Mouse (Mus musculus): ENCODE measurements around the gene Dvl3. TPM values are rescaled to one million over a fixed set of nuclear protein-coding genes. Genes with fewer than 3 reads are reported as not detected.
"Not testable (repeated sequence)": the region's sequence is repeated elsewhere in the genome, so short reads cannot be mapped to it uniquely, and the experiment has no call there.

Gene Dvl3
- polyA plus RNA-seq (2016; fragmentation: Nextera tagmentation; extraction: Ambion mirVana) = 32.6 and 51.1 TPM in 2 replicates

DNA sequence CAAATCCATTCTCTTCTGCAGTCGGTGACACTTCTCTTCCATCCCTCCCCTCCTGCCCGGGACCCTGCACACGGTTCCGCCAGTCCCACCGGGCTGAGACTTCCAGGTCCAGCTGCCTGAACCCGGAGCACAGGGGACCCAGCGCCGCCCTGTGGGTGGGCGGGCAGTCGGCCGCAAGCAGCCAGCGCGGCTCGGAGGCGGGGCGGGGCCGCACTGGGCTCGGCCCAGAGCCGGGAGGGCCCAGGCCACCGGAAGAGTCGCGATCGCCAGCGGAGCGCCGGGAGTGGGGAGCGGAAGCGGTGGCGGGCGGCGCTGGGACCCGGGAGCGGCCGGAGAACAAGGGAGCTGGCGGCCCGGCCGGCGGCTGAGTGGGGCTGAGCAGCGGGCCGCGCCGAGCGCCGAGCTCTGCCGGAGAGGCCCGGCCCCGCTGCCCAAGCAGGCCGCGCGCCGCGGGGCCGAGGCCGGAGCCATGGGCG lies at the start of gene Dvl3:
Gene Dvl3, plus strand, starts transcription at position 257 of the 476 bp plus-strand sequence.
- Histone ChIP-seq H3K27ac (peak within 1 kb of the TSS; percentile 98), H3K9me3 (no peaks in the 10 kb centered on the region), H3K36me3 (peaks cover 28% of the 10 kb centered on the region), H3K4me1 (replicated peaks) (peaks cover 31% of the 10 kb centered on the region), H3K27me3 (ENCODE audit: insufficient read depth, poor library complexity, severe bottlenecking) (no peaks in the 10 kb centered on the region), H3K4me3 (peak within 1 kb of the TSS; percentile 97)
- DNase-seq (ENCODE audit: low spot score) = peak; percentile 90
- WGBS = under 1% methylated on average over 55 of the region's 55 CpGs

DNA sequence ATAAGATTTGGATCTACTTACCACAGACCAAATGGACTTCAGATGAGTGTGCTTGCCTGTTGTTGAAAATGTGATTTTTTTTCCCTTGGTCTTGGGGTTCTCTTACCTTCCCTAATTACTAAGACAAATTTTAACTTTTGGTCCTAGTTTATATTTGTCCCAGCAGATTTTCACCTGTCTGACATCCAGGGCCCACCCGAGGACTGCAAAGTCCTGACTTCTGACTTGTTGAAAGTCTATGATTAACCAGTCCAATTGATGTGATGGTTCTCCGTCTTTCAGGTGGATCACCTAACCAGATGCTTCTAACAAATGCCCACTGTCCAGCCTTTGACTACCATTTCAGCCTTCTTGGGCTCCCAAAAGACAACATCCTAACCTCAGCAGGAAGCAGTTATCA lies 45.8 kb upstream of the Dvl3 start:
- DNase-seq (ENCODE audit: low spot score) = no peak
- 83% methylated on average over 2 of the region's 2 CpGs for WGBS

DNA sequence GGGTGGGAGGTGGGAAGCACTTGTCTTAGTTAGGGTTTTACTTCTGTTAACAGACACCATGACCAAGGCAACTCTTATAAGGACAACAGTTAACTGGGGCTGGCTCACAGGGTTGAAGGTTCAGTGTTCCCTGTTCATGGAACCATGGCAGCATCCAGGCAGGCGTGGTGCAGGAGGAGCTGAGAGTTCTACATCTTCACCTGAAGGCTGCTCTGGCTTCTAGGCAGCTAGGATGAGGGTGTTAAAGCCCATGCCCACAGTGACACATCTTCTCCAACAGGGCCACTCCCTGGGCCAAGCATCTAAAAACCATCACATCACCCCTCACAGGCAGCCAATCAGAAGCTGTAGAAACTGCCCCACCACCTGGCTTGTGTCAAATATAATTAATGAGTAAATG lies 45.1 kb upstream of the Dvl3 start:
- Histone ChIP-seq H3K27ac (no peak overlapping the region), H3K9me3 (no peaks in the 10 kb centered on the region; the same call in 1 of the 2 replicates), H3K36me3 (no peaks in the 10 kb centered on the region), H3K27me3 (ENCODE audit: insufficient read depth, poor library complexity, severe bottlenecking) (no peaks in the 10 kb centered on the region), H3K4me3 (no peak overlapping the region), H3K4me1 (replicated peaks) (no peaks in the 10 kb centered on the region)
- DNase-seq (ENCODE audit: low spot score) = no peak
- 84% methylated on average over 1 of the region's 1 CpGs for WGBS

More for the DNA sequence above, 45.8 kb upstream of the Dvl3 start:
- no peak overlapping the region for H3K4me3 ChIP-seq
- no peaks in the 10 kb centered on the region for H3K4me1 ChIP-seq (replicated peaks)
- no peaks in the 10 kb centered on the region for H3K36me3 ChIP-seq
- H3K9me3 ChIP-seq = no peaks in the 10 kb centered on the region; the same call in 1 of the 2 replicates
- no peaks in the 10 kb centered on the region for H3K27me3 ChIP-seq (ENCODE audit: insufficient read depth, poor library complexity, severe bottlenecking)
- no peak overlapping the region for H3K27ac ChIP-seq

DNA sequence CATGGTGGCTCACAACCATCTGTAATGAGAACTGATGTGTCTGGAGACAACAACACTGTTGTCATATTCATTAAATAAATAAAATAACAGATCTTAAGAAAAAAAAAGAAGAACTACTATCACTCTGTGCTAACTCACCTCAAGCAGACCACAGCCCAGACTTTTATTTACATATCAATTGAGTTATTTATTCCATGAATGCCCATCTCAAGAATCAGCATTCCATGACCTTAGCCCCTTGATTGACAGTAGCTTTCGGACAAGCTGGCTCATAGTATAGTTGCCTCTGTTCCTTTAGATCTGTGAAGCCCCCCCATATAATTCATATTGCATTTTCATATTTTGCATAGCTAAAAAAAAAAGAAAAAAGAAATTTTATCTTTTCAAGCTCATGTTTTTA lies 43.0 kb upstream of the Dvl3 start:
- 73% methylated on average over 1 of the region's 1 CpGs for WGBS
- DNase-seq (ENCODE audit: low spot score) = no peak

DNA sequence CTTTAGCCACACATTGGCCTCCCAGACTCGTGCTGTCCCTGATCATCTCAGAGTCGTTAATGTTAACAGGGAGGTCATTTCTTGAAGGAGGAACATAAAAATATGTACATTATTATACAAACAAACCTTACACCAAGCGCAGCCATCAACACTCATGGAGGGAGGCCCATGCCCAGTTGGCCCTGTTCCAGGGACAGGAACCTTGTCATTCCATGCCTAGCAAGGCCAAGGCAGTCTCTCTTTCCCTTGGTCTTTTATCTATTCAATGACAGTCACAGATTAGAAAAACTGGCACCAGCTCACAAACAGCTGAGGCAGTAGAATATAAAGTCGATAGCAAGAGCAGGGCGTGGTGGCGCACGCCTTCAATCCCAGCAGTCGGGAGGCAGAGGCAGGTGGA lies 42.6 kb upstream of the Dvl3 start:
- H3K4me1 ChIP-seq (replicated peaks) = 0 out of 2 replicates have a peak, but pooled peaks cover 6% of the 10 kb centered on the region
- 96% methylated on average over 8 of the region's 8 CpGs for WGBS
- no peak for DNase-seq (ENCODE audit: low spot score)
- H3K9me3 ChIP-seq = no peaks in the 10 kb centered on the region; the same call in 1 of the 2 replicates
- no peak overlapping the region for H3K4me3 ChIP-seq
- no peaks in the 10 kb centered on the region for H3K27me3 ChIP-seq (ENCODE audit: insufficient read depth, poor library complexity, severe bottlenecking)
- H3K36me3 ChIP-seq = no peaks in the 10 kb centered on the region
- no peak overlapping the region for H3K27ac ChIP-seq

More for the DNA sequence above, 43.0 kb upstream of the Dvl3 start:
- Histone ChIP-seq H3K36me3 (no peaks in the 10 kb centered on the region), H3K9me3 (no peaks in the 10 kb centered on the region; the same call in 1 of the 2 replicates), H3K4me3 (no peak overlapping the region), H3K27ac (no peak overlapping the region), H3K27me3 (ENCODE audit: insufficient read depth, poor library complexity, severe bottlenecking) (no peaks in the 10 kb centered on the region), H3K4me1 (replicated peaks) (0 out of 2 replicates have a peak, but pooled peaks cover 6% of the 10 kb centered on the region)

DNA sequence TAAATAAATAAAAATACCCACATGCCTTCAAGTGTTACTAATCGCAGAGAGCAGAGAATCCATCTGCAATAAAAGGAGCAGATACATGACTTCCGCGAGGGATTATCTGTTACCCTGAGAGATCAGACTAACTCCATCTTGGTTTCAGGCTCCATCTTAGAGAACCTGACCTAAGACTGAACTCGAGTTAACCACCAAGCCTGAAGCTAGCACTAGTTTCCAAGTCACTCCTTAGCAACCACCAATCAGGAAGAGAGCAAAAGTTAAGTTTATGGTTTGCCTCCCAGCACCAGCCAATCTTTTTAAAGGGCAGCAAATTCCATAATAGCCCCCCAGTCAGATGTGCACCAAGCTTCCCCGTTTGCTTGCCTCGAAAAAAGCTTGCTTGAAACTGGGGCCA lies 42.0 kb upstream of the Dvl3 start:
- no peaks in the 10 kb centered on the region; the same call in 1 of the 2 replicates for H3K9me3 ChIP-seq
- 0 out of 2 replicates have a peak, but pooled peaks cover 6% of the 10 kb centered on the region for H3K4me1 ChIP-seq (replicated peaks)
- H3K27ac ChIP-seq = no peak overlapping the region
- H3K27me3 ChIP-seq (ENCODE audit: insufficient read depth, poor library complexity, severe bottlenecking) = no peaks in the 10 kb centered on the region
- no peaks in the 10 kb centered on the region for H3K36me3 ChIP-seq
- WGBS = 86% methylated on average over 6 of the region's 6 CpGs
- H3K4me3 ChIP-seq = no peak overlapping the region
- DNase-seq (ENCODE audit: low spot score) = no peak

DNA sequence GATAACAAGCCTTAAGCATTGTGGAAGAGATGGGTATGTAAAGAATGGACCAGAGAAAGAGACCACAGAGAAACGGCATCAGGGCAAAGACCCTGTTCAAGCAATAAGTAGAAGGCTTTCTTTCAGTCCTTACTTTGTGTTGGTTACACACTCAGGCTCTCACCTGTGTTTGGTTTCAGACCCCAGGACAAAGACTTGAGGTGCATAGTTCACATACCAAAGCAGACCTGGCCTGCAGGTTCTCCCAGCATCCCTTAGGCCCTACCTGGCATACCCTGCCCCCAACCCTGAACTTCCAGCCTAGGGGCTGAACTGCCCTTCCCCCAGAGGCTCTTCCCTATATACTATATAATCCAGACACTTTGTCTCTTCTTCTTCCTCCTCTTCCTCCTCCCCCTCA lies 41.4 kb upstream of the Dvl3 start:
- 92% methylated on average over 1 of the region's 1 CpGs for WGBS

DNA sequence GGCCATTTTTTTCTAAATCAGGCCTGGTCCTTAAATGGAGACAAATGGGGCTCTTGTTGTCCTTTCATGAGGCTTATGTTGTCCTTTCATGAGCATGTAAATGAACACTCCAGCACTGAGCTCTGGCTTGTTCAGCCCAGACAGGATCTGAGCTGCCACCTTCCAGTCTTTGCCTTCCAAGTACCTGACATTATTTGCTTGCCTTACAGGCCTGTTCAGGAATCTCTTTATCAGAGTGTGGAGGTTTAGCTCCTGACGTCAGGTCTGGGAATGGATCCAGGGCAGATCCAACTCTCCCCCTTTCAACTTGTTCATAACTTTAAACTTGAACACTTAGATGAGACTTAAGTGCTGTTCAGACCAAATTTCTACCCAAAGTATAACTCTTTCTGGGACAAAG lies 39.9 kb upstream of the Dvl3 start:
- Histone ChIP-seq H3K9me3 (no peaks in the 10 kb centered on the region; the same call in 1 of the 2 replicates), H3K27ac (0 out of 2 replicates have a peak overlapping the region, but pooled peaks have one; percentile 2), H3K4me1 (replicated peaks) (0 out of 2 replicates have a peak, but pooled peaks cover 6% of the 10 kb centered on the region), H3K36me3 (no peaks in the 10 kb centered on the region), H3K4me3 (no peak overlapping the region), H3K27me3 (ENCODE audit: insufficient read depth, poor library complexity, severe bottlenecking) (no peaks in the 10 kb centered on the region)
- 64% methylated on average over 1 of the region's 1 CpGs for WGBS
- no peak for DNase-seq (ENCODE audit: low spot score)

More for the DNA sequence above, 41.4 kb upstream of the Dvl3 start:
- Histone ChIP-seq H3K4me3 (no peak overlapping the region), H3K4me1 (replicated peaks) (0 out of 2 replicates have a peak, but pooled peaks cover 6% of the 10 kb centered on the region), H3K9me3 (no peaks in the 10 kb centered on the region; the same call in 1 of the 2 replicates), H3K27ac (no peak overlapping the region), H3K27me3 (ENCODE audit: insufficient read depth, poor library complexity, severe bottlenecking) (no peaks in the 10 kb centered on the region), H3K36me3 (no peaks in the 10 kb centered on the region)
- DNase-seq (ENCODE audit: low spot score) = no peak

DNA sequence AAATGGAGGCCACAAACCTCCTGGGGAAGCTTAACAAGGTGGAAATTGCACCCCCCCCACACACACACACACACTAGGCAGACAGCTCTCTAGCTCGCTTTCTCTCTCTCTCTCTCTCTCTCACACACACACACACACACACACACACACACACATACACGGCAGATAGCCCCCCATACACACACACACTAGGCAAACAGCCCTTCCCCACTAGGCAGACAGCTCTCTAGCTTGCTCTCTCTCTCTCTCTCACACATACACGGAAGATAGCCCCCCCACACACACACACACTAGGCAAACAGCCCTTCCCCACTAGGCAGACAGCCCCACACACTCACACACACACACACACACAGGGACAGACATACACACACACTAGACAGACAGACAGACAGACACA lies 39.5 kb upstream of the Dvl3 start:
- Histone ChIP-seq H3K9me3 (no peaks in the 10 kb centered on the region), H3K27me3 (ENCODE audit: insufficient read depth, poor library complexity, severe bottlenecking) (no peaks in the 10 kb centered on the region), H3K4me1 (replicated peaks) (0 out of 2 replicates have a peak, but pooled peaks cover 6% of the 10 kb centered on the region), H3K27ac (peak overlapping the region; percentile 2; the same call in 1 of the 2 replicates), H3K4me3 (no peak overlapping the region), H3K36me3 (no peaks in the 10 kb centered on the region)
- 67% methylated on average over 3 of the region's 3 CpGs for WGBS
- DNase-seq (ENCODE audit: low spot score) = no peak

DNA sequence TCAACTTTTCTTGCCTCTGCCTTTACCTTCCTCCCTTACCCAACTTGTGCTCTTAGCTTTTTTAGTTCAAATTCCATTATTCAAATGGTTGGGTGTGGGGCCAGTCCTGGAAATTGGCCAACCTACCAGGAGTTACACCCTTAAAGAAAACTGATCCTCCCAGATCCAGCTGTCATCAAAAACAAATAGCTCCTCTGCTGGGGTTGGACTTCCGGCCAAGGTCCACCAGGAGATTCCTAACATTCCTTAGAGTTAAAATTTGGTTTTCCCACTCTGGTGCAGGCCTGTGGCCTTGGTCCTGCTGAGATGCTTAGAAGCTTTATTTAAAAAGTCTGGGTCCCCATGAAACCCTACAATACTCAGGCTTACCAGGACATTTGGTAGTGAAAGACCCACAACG lies 38.3 kb upstream of the Dvl3 start:
- no peaks in the 10 kb centered on the region for H3K27me3 ChIP-seq (ENCODE audit: insufficient read depth, poor library complexity, severe bottlenecking)
- DNase-seq (ENCODE audit: low spot score) = no peak
- H3K4me3 ChIP-seq = no peak overlapping the region
- H3K36me3 ChIP-seq = no peaks in the 10 kb centered on the region
- WGBS = 68% methylated on average over 2 of the region's 2 CpGs
- H3K9me3 ChIP-seq = no peaks in the 10 kb centered on the region
- H3K4me1 ChIP-seq (replicated peaks) = 0 out of 2 replicates have a peak, but pooled peaks cover 6% of the 10 kb centered on the region
- no peak overlapping the region for H3K27ac ChIP-seq

DNA sequence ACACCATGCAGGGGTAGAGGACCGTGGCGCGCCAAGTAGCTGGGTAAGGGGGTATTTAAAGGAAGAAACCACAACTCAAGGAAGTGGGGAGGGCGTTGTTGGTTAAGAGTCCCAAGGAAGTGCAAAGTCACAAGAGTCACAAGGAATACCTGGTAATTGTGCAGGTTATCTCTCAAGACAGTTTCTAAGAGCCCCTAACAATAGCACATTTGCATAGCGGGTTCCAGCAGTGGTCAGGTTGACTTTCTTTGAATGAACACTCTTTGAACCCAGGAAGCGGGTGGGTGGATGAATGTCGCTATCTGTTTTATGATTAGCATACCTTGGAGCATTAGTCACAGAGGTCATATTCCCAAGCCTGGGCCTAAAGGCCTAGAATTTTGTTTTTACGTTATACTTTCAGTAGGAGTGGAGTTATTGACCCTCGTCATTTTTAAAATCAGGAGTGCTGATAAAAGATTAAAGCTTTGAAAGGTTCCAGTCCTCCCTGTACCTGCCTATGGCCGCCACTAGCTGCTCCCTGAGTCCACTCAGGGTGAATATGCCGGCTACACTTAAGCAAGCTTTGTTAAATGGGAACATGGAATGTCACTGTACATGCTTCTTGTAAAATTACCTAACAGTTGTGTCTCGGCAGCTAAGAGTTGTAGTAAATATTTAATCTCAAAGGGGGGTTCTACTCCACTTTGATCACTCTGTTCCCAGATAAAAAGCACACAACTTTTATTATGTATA lies 37.6 kb upstream of the Dvl3 start:
- H3K36me3 ChIP-seq; DNase-seq (ENCODE audit: low spot score); H3K9me3 ChIP-seq; H3K27ac ChIP-seq; H3K27me3 ChIP-seq (ENCODE audit: insufficient read depth, poor library complexity, severe bottlenecking); H3K4me1 ChIP-seq (replicated peaks); H3K4me3 ChIP-seq: not testable (repeated sequence)
- WGBS = 92% methylated on average over 12 of the region's 12 CpGs

DNA sequence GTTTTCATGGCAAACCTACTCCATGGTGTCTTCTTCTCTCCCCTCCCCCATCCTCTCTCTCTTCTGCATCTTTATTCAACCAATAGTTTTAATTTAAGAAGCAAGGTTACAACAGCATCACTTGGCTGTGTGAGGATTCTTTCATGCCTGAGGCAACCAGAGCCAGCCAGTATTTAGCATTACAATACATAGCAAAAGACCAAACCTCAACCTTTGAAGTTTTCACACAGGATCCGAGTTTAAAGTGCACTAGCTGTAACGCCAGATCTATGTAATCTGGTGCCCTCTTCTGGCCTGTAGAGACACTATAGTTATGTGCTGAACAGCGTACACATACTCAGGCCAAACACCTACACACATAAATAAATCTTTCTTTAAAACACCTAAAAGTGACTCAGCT lies 36.7 kb upstream of the Dvl3 start:
- 29% methylated on average over 3 of the region's 3 CpGs for WGBS
- no peaks in the 10 kb centered on the region for H3K9me3 ChIP-seq
- no peak for DNase-seq (ENCODE audit: low spot score)

DNA sequence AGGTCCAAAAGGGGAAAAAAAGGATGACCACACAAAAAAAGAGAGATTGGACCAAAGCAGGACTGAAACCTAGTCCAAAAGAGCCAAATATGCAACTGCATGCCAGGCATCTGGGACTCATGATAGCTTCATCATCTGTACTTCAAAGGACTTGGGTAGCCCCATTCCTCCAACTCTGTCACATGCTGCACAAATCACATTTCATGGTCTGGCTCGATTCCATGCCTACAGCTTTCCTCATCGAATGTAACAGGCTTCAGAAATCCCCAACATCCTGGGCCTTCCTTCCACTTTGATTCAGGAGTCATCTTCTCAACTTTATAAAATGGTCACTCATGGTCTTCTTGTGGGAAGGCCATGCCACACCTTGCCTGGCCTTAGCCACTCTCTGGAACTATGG lies 35.0 kb upstream of the Dvl3 start:
- Histone ChIP-seq H3K4me1 (replicated peaks) (0 out of 2 replicates have a peak, but pooled peaks cover 6% of the 10 kb centered on the region), H3K9me3 (no peaks in the 10 kb centered on the region)
- WGBS = 73% methylated on average over 2 of the region's 2 CpGs

More for the DNA sequence above, 36.7 kb upstream of the Dvl3 start:
- no peaks in the 10 kb centered on the region for H3K27me3 ChIP-seq (ENCODE audit: insufficient read depth, poor library complexity, severe bottlenecking)
- no peak overlapping the region for H3K4me3 ChIP-seq
- H3K36me3 ChIP-seq = no peaks in the 10 kb centered on the region
- 0 out of 2 replicates have a peak, but pooled peaks cover 6% of the 10 kb centered on the region for H3K4me1 ChIP-seq (replicated peaks)
- H3K27ac ChIP-seq = no peak overlapping the region

More for the DNA sequence above, 35.0 kb upstream of the Dvl3 start:
- Histone ChIP-seq H3K27ac (no peak overlapping the region), H3K36me3 (no peaks in the 10 kb centered on the region), H3K4me3 (no peak overlapping the region), H3K27me3 (ENCODE audit: insufficient read depth, poor library complexity, severe bottlenecking) (no peaks in the 10 kb centered on the region)
- DNase-seq (ENCODE audit: low spot score) = no peak
